Mouse (Mus musculus) mature B cell (primary cell): ENCODE data around the gene Pacs2.

Source experiments
- in situ Hi-C: fragments of 300-500 bp; cut with MboI; formaldehyde crosslinking; loops from 2 replicates; pipeline ENCODE4 v1.14.3; 2019

The Pacs2 gene

DNA sequence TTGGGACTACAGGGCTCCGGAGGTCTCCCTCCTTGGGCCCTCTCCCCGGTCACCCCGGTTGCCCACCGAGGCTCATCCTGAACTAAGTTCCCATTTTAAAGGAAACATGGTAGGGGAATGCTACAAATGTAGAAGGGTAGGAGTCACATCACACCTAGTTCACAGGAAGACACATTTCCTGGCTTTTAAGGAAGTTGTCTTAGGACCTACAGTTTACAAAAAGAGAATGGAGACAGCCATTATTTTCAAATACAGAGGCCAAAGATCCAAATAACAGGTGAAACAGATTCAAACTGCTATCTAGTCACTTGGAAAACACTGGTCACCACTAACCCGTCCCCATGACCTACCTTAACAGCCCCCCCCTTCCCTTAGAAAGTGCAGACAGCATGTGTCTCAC, 1.9 kb upstream of the Pacs2 start:
- in situ Hi-C loops = no loop called here

DNA sequence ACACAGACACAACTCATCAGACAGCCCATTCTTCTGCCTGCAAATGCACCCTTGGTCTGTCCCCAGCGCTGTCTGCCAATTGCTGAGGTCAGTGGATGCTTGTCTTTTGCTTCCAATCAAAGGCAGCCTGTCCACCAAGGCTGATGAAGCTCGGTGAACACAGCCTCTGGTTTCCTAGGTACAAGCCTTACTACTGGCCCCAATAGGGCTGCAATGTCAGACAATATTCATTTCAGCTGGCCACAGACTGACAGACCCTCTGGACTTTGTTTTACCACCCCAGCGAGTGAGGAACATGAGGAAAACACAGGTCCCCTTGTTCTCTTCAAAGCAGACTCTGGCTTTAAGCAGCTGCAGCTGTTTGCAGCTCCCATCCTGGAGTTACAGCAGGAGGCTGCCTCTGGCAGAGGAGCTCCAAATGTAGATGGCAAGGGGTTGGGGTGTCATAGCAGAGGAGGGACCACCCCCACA, 1.3 kb upstream of the Pacs2 start:
- in situ Hi-C loops = no loop called here

DNA sequence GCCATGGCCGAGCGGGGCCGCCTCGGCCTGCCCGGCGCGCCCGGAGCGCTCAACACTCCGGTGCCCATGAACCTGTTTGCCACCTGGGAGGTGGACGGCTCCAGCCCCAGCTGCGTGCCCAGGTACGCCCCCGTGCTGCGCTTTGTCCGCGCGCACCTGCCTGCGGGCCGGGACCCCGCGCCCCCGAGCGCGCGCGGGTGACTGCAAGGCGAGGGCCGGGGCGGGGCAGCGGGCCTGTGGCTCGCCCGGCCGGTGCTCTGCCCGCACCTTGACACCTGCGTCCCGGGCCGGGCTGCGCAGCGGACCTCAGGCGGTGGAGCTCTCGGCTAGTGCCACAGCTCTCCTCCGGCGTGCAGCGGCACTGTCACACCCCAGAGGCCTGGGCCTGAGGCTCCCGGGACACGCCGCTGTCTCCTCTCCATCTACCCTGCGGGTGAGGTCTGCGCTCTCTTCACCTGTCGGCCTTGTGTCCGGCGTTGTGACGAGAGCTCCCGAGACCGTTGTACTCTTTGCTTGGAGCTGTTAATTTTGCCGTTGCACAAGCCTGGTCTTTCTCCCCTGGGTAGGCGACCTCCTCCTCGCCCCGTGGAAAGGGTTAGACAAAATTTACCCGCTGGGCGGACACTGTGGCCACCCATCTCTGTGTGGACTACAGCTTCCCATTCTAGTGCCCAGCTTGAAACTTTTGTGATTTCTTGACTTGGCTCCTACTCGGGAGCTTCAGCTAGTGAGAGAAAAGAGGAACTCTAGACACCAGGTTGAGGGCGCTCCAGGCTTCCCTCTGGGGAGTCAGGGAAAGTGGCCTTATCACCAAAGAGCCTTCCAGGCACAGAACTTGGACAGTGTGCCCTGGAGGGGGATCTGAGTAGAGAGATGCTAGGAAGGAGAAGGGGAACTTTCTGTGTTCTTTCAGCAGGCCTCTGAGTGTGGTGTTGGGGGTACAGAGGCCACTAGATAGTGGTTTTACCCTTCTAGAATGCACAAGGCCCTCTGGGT, 551 bp downstream of the Pacs2 start:
- in situ Hi-C loops = no loop called here

DNA sequence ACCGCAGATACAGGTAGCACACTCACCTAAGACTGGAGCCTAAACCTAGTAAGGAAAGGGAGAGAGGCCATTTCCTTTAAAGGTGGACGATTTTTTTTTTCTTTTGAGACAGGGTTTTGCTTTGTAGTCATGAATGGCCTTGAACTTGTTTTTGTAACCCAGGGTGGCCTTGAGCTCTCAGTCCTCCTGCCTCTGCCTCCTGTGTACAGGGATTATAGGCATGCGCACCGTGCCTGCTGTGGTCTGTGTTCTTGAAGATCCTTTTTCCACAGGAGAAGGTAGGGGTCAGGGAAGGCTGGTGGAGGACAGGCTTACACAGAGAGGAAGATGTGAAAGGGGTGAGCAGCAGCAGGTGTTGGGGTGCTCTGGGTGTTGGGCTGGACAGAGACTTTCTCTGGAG, 1.6 kb downstream of the Pacs2 start:
- in situ Hi-C loops = no loop called here

DNA sequence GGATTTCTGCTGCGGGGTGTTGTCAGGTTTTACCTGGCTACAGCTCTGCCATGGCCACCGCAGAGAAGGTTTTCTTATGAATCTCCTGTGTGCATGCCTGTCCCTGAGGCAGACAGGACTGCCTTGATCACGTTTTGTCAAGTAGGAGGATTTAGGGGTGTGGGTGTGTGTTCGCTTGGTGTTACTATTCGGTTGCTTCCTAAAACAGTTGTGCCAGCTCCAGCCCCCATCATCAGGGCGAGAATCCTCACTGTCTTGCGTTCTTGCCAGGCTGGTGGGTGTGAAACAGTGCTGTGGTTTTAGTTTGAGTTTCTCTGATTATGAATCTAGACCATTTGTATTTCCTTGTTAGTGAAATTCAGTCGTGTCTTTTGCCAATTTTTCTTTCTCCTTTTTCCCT, 2.7 kb downstream of the Pacs2 start:
- in situ Hi-C loops = no loop called here

DNA sequence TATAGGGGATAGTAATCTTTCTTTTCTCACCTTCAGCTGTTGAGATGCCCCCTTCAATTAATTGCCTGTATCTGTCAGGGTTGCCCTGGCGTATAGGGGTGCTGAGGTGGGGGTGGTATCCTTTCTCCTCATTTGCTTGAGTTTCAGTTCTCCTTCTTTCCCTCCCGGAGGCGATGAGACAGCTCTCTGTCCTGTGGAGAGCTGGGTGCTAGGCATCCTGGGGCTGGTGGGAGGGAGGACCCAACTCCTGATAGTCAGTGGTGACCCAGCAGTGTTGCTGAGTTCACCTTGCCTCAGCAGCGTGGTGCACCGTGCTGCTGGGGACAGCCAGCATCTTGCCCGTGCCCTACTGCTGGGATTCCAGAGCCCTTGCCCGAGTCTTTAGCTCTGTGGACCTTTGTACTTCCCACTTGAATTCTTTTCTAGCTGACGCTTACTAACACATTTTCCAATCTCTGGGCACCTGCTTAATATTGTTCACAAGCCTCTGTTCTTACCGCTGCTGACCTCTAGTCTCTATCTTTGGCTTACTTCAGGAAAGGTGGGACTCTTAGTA, 3.2 kb downstream of the Pacs2 start:
- in situ Hi-C loops = no loop called here

DNA sequence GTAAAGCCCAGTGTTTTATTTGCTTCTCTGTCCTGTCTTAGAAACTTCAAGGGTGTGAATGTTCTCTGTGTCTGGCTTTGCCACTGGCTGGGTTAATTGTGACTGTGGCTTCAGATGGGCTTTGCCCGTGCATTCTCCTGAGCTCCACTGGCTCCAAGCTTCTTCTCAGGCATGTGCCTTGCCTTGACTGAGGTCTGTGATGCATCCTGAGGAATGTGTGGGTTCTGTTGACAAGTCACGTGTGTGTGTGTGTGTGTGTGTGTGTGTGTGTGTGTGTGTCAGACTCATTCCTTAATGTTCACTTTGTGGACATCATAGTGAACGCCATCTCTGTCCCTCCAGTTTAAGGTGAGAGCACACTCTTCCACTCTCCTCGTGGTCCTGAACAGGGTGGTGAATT, 4.5 kb downstream of the Pacs2 start:
- in situ Hi-C loops = no loop called here

DNA sequence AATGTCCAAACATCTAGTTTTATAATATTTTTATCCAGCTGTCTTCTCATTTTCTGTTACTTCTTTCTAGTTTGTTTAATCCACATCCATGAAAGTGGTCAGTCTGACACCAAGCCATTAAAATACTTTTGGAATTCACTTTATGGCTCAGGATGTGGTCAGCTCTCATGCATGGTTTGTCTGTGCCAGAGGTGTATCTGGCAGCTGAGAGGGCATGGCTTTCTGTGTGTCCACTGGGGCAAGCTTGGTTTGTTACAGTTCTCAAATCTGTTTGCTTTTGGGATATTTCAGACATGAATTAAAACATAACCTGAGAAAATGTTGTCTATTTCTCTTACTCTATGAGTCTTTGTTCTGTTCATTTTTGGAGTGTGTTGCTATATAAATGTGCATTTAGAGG, 7.2 kb downstream of the Pacs2 start:
- in situ Hi-C loops = no loop called here

DNA sequence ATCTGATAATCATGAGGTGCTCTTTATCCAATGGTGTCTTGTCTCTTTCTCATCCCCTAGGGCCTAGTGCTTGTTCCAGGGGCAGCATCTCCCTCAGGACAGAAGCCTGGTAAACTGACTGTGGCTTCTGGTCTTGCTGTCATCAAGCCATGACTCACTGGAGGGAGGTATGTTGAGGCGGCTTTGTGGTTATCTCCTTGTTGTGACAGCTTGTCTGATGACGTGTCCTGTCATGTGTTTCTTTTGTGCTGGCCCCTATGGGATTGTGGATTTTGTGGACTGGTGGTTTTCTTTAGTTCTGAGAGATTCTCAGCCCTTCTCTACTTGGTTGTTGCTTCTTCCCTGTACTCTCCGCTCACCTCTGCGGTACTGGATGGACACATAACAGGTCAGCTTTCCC, 8.8 kb downstream of the Pacs2 start:
- in situ Hi-C loops = no loop called here

DNA sequence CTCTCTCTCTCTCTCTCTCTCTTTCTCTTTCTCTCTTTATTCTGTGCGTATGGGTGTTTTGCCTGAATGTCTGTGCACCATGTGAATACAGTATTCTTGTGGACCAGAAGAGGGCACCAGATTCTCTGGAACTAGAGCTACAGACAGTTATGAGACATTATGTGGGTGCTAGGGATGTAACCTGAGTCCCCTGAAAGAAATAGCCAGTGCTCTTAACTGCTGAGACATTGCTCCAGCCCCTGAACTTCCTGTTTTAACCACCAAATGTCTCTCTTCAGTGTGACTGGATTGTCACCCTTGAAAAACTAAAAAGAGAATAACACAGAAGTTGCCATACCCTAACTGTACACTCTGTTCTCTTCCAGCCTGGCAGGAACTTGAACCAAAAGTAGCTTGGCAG, 12.2 kb downstream of the Pacs2 start:
- in situ Hi-C loops = no loop called here

DNA sequence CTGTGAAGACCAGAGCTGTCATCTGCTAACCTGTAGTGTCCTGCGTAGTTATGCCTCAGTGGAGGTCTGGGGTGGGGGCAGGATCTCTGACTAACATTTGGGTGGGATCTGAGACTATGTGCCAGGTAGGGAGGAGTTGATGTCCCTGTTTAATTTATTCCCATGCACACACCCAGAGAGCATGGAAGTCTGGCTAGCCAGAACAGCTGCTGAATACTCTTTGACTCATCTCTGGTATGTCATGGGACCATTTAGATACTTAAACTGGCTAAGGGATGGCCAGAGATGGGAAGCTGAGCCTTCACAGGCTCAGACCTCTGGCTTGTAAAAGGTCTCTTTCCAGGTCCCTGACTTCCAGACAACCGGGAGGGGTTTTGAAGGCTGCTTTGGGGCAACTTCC, 13.2 kb downstream of the Pacs2 start:
- in situ Hi-C loops = no loop called here

DNA sequence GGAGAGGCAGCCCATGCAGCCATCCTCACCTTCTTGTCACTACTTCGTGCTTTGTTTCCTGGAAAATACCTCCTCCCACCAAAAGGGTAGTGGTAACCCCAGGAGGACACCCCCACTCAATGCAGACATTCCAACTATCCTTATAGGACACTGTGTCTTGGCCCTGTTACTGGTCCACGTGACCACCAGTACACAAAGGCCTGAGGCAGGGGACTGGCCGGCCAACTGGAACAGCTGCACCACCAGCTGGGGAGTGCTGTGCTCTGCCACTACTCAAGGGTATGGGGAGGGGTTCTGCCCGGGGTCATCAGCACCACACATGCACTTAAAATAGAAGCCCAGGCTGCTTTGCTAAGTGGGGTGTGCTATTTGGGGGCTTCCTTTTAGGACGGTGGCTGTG, 13.8 kb downstream of the Pacs2 start:
- in situ Hi-C loops = no loop called here

DNA sequence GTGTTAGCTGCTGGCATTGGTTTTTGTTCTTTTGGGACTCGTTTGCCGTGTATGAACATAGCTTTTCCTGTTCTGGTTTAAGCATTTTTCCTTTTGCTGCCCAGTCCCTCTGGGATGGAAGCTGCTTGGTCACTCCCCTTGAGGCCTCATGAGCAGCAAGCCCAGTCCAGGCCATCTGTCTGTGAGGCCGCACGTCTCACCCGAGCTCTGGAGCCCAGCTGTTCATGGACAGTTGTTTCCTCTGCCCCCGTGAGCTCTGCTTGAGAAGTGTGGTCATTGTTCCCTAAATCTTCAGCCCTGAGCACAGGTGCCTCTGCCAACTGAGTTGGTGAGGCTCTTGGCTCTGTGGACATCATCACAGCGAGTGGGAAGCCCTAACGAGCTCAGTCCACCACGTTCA, 14.6 kb downstream of the Pacs2 start:
- in situ Hi-C loops = no loop called here

DNA sequence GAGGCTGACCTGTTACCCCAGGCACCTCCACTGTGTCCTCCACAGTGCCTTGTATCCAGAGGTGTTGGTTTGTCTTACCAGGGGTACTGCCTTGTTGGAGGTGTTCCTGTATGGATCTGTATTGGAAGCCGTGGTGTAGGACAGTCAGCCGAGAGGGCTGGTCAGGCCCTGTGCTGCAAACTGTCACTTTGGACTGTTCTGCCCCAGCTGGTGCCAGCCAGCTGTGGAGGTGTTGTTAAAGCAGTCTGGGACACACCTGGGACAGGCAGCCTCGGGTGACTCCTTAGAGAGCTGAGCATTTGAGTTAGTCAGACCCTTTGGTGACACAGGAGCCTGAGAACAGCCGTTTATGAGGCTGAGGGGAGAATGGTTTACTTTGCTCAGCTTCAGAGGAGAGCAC, 15.7 kb downstream of the Pacs2 start:
- in situ Hi-C loops = no loop called here

DNA sequence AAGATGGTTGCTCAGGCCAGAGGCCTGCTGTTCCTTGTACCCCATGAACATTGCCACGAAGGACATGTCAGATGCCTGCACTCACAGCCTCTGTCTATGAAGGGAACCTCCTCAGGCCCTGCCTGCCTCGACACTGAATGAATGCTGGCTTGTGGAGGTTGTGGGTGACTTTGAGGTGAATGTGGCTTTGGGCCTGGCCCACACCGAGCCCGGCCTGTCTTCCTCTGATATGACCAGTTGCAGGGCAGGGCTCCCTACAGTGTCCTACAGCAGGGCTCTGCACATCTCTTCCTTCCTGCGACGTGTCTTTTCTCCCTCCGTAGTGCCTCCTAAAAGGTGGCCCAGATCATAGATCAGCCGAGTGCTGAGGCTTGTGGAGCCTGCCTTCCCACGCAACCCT, 16.7 kb downstream of the Pacs2 start:
- in situ Hi-C loops = no loop called here

DNA sequence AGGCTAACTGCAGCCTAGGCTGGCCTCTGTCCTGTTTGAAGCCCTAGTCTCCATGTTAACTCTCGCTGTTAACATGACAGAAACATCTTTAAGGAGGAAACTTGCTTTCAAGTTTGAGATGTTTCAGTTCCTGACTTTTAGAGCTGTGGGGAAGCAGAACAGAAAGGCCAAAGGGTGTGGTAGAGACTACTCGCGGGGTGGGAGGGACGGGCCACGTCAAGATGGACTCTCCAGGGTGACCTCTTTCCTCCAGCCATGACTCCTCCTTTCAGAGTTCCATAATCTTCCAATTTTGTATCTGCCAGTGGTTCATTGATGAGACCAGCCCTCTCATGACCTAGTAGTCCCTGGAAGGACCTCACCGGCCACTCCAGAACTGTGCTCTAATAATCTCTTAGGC, 17.1 kb downstream of the Pacs2 start:
- in situ Hi-C loops = no loop called here

DNA sequence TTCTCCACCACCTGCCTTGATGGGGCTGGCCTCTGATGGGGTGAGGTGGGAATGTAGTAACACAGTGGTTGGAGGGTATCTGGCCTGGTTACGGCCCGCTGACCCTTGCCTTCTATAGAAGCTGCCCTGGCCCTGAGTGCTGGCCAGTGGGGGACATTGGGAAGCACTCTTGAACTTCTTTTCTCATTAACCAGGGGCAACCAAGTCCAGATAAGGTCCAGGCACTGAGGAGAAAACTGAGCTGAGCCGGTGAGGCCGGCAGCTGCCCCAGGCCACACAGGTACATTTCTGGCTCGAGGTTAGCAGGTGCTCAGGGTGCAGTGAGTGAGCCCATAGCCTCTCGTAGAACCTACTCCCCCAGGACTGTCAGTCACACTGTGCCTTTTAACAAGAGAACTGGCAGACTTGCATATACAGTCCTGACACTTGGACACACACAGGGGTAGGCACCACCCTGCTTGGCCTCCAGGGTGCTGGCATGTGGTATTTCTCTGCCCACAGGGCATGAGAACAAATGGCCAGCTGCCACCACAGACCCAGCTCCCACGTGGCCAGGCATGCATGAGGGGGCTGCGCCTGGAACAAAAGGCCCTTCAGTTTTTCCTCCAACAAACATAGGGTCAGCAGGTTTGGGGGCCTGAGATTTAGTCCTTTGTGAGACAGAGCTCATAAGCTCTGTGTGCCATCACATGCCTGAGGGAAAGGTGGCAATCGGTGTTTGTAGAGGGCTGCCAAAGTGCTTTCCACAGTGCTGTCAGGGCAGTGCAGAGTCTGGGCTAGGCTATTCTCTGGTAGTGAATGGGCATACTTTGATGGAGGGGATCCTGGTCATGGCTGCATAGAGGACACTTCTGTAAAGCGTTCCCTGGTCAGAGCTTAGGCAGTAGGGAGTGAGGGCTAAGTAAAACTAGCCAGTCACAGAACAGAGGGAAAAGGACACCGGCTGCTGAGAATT, 18.3 kb downstream of the Pacs2 start:
- in situ Hi-C loops = no loop called here

DNA sequence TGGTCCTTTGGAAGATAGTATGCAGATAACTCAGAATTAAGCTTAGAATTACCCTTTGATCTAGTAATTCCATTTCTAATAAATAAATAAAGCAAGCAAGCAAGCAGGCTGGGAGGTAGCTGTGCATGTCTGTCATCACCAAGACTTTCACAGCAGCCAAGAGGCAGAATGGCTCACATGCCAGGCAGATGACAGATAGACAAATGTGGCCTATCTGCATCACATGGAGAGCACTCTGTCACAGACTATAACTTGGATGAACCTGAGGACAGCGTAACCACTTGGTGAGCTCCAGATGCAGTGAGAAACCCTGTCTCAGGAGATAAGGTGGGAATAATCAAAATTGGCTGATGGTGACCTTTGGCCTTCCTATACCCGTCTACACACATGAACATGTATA, 20.8 kb downstream of the Pacs2 start:
- in situ Hi-C loops = no loop called here

DNA sequence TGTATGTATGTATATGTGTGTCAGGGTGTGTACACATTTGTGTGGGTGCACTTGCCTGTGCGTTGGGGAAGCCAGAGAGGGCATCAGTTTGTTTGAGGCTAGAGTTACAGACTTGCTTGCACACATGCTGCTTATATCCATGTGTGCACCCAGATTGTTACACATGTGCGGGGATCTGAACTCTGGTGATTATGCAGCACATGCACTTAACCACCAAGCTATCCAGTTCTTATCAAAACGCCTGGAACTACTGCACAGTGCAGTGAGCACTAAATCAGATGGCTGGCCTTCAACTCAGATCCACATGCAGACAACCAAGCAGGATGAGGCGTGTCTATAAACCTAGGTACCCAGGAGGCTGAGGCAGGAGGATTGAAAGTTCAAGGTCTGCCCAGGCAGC, 22.7 kb downstream of the Pacs2 start:
- in situ Hi-C loops = no loop called here

DNA sequence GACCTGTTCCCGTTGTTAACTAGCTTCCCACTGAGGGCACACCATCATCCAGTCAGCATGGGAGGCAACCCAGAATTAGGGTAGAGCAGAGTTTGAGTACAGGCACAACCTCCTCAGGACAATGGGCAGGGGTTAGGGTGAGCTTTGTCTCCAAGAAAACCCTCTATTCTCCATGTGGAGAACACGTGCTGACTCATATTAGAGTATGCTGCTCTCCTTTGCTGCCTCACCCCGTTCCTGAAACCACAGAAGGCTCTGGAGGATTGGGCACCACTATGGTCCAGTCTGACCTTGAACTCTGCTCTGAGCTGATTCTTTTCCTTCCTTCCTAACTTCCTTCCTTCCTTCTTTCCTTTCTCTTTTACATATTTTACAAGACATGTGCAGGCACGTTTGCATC, 24.1 kb downstream of the Pacs2 start:
- in situ Hi-C loops = no loop called here

DNA sequence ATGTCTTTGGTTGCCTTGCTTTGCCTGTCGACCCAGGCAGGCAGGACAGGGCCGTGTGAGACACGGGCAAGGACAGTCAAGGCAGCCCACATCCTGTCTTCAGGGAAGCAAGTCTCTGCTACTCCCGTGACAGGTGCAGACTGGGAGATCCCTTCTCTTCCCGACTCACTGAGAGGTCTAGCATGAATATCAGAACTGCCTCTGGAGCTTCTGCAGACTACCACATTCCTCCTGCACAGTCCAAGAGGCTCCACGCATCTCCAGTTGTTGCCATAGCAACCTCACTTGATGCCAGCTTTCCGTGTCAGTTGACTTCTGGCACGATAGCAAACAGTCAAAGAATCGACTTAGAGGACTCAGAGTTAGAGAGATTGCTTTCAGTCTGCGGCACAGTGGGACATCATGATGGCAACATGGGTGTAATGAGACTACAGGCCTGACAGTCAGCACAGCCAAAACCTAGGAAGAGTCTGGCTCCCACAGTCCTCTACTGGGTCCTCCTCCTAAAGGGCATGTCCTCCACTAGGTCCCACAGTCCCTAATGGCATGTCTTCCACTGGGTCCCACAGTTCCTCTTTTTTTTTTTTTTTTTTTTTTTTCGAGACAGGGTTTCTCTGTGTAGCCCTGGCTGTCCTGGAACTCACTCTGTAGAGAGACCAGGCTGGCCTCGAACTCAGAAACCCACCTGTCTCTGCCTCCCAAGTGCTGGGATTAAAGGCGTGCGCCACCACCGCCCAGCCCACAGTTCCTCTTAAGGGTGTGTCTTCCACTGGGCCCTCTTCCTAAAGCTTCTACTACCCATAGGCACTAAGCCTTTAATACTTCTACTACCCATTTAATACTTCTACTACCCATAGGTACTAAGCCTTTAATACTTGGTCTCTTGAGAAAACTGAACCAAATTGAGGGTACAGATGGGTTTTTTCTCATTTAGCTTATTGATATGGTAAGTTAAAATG, 27.5 kb downstream of the Pacs2 start:
- in situ Hi-C loops = no loop called here
